Mouse (Mus musculus) forebrain, embryonic 10.5 days (tissue): ENCODE measurements around the gene Ptprcap. TPM values are rescaled to one million over a fixed set of nuclear protein-coding genes. Genes with fewer than 3 reads are reported as not detected.

ENCODE experiments used
- DNase-seq: peaks from one replicate; pipeline ENCODE4 v3.0.0-alpha.2; 2017; ENCODE audit warnings: low spot score; ENCODE audit errors: extremely low spot score
- H3K27ac ChIP-seq: fragments of 300-500 bp; sonication (generic); 2 replicates; pipeline ENCODE4 v1.5.1; 2016; ENCODE audit warnings: mild to moderate bottlenecking
- H3K27me3 ChIP-seq: fragments of 300-500 bp; sonication (generic); 2 replicates; pipeline ENCODE4 v1.6.1; 2016; ENCODE audit warnings: mild to moderate bottlenecking; ENCODE audit not compliant: poor library complexity, severe bottlenecking
- H3K36me3 ChIP-seq: fragments of 300-500 bp; sonication (generic); replicated peaks from 2 replicates; pipeline ENCODE4 v1.6.1; 2016; ENCODE audit warnings: mild to moderate bottlenecking, moderate library complexity
- H3K4me1 ChIP-seq: fragments of 300-500 bp; sonication (generic); 2 replicates; pipeline ENCODE4 v1.6.1; 2016
- H3K4me3 ChIP-seq: fragments of 300-500 bp; sonication (generic); 2 replicates; pipeline ENCODE4 v1.5.1; 2016; ENCODE audit warnings: mild to moderate bottlenecking, moderate library complexity
- H3K9me3 ChIP-seq: fragments of 300-500 bp; sonication (generic); 2 replicates; pipeline ENCODE4 v1.6.1; 2016; ENCODE audit warnings: mild to moderate bottlenecking, moderate library complexity
- WGBS: fragments of 180-500 bp; shearing (Covaris S2); methylation state at CpG from one replicate; pipeline ENCODE4 v1.1.7; 2016; 5-methylcytosine and 5-hydroxymethylcytosine counted together
- polyA plus RNA-seq: library from polyadenylated mRNA; unstranded; fragments of >200 nt; fragmentation: Nextera tagmentation; extraction: Ambion mirVana; gene quantifications from 2 replicates; pipeline ENCODE4 v1.2.1, GENCODE M21; 2016

The Ptprcap gene
- polyA plus RNA-seq, 1 experiment from 2014 or later: not detected

GRCm38 (mm10) chr19:4187303-4187702, 33.9 kb downstream of the Ptprcap start:
- H3K4me3 ChIP-seq: no peak overlapping the region
- H3K4me1 ChIP-seq: peaks cover 40% of the 10 kb centered on the region
- no peak for DNase-seq
- H3K36me3 ChIP-seq: no peaks in the 10 kb centered on the region
- 77% methylated on average over 3 of the region's 3 CpGs for WGBS
- no peak overlapping the region for H3K27ac ChIP-seq
- no peaks in the 10 kb centered on the region for H3K9me3 ChIP-seq
- H3K27me3 ChIP-seq: no peaks in the 10 kb centered on the region

- WGBS: 90% methylated on average over 12 of the region's 12 CpGs
- no peak overlapping the region for H3K27ac ChIP-seq
- H3K4me1 ChIP-seq: peaks cover 49% of the 10 kb centered on the region
- no peak overlapping the region for H3K4me3 ChIP-seq
- H3K36me3 ChIP-seq: peaks cover 14% of the 10 kb centered on the region
- no peaks in the 10 kb centered on the region for H3K27me3 ChIP-seq
- H3K9me3 ChIP-seq: no peaks in the 10 kb centered on the region
- no peak for DNase-seq
Measured at GRCm38 (mm10) chr19:4189051-4189620, 35.7 kb downstream of the Ptprcap start.

- Histone ChIP-seq H3K9me3 (no peaks in the 10 kb centered on the region), H3K27me3 (no peaks in the 10 kb centered on the region), H3K4me3 (peak within 1 kb of the TSS; percentile 96), H3K36me3 (peaks cover 31% of the 10 kb centered on the region), H3K27ac (peak within 1 kb of the TSS; percentile 98), H3K4me1 (peaks cover 42% of the 10 kb centered on the region)
- 69% methylated on average over 4 of the region's 4 CpGs for WGBS
- no peak for DNase-seq
Measured at GRCm38 (mm10) chr19:4190831-4191334, 37.5 kb downstream of the Ptprcap start, which contains the start of gene Tbc1d10c. TSS of gene Tbc1d10c (minus strand) at chr19:4191284.

GRCm38 (mm10) chr19:4191528-4192250, 38.3 kb downstream of the Ptprcap start, which contains the start of gene Ppp1ca:
TSS of gene Ppp1ca (plus strand) at chr19:4192065.
- Histone ChIP-seq H3K9me3 (no peaks in the 10 kb centered on the region), H3K27ac (peak within 1 kb of the TSS; percentile 98), H3K4me3 (peak within 1 kb of the TSS; percentile 96), H3K27me3 (no peaks in the 10 kb centered on the region), H3K4me1 (peaks cover 50% of the 10 kb centered on the region), H3K36me3 (peaks cover 39% of the 10 kb centered on the region)
- 6% methylated on average over 47 of the region's 47 CpGs for WGBS
- peak; percentile 97 for DNase-seq

- under 1% methylated on average over 50 of the region's 52 CpGs for WGBS
- Histone ChIP-seq H3K36me3 (peaks cover 47% of the 10 kb centered on the region), H3K4me1 (peaks cover 55% of the 10 kb centered on the region), H3K27ac (peak overlapping the region; percentile 98), H3K9me3 (no peaks in the 10 kb centered on the region), H3K4me3 (peak overlapping the region; percentile 96), H3K27me3 (no peaks in the 10 kb centered on the region)
- no peak for DNase-seq
Measured at GRCm38 (mm10) chr19:4192251-4192985, 39.0 kb downstream of the Ptprcap start.

- Histone ChIP-seq H3K36me3 (peaks cover 54% of the 10 kb centered on the region), H3K27ac (peak overlapping the region; percentile 98)
Measured at GRCm38 (mm10) chr19:4193129-4193528, 39.7 kb downstream of the Ptprcap start.

GRCm38 (mm10) chr19:4194021-4194724, 40.8 kb downstream of the Ptprcap start:
- no peak for DNase-seq
- H3K27me3 ChIP-seq: no peaks in the 10 kb centered on the region
- no peak overlapping the region for H3K27ac ChIP-seq
- peaks cover 57% of the 10 kb centered on the region for H3K4me1 ChIP-seq
- H3K36me3 ChIP-seq: peaks cover 64% of the 10 kb centered on the region
- peak overlapping the region; percentile 96; the same call in 1 of the 2 replicates for H3K4me3 ChIP-seq
- WGBS: 92% methylated on average over 8 of the region's 8 CpGs
- no peaks in the 10 kb centered on the region for H3K9me3 ChIP-seq

More at GRCm38 (mm10) chr19:4193129-4193528, 39.7 kb downstream of the Ptprcap start:
- peak overlapping the region; percentile 96 for H3K4me3 ChIP-seq
- no peak for DNase-seq
- peaks cover 55% of the 10 kb centered on the region for H3K4me1 ChIP-seq
- H3K27me3 ChIP-seq: no peaks in the 10 kb centered on the region
- WGBS: 75% methylated on average over 6 of the region's 6 CpGs
- H3K9me3 ChIP-seq: no peaks in the 10 kb centered on the region

- Histone ChIP-seq H3K27me3 (no peaks in the 10 kb centered on the region), H3K36me3 (peaks cover 73% of the 10 kb centered on the region), H3K27ac (no peak overlapping the region), H3K4me3 (peak overlapping the region; percentile 96; the same call in 1 of the 2 replicates), H3K4me1 (peaks cover 65% of the 10 kb centered on the region), H3K9me3 (no peaks in the 10 kb centered on the region)
- WGBS: 86% methylated on average over 12 of the region's 12 CpGs
- no peak for DNase-seq
Measured at GRCm38 (mm10) chr19:4194776-4195650, 41.6 kb downstream of the Ptprcap start.

- H3K36me3 ChIP-seq: peaks cover 78% of the 10 kb centered on the region
- H3K27ac ChIP-seq: no peak overlapping the region
- no peak for DNase-seq
- 84% methylated on average over 2 of the region's 2 CpGs for WGBS
- peaks cover 69% of the 10 kb centered on the region for H3K4me1 ChIP-seq
- no peak overlapping the region for H3K4me3 ChIP-seq
- no peaks in the 10 kb centered on the region for H3K9me3 ChIP-seq
- no peaks in the 10 kb centered on the region for H3K27me3 ChIP-seq
Measured at GRCm38 (mm10) chr19:4196048-4196447, 42.6 kb downstream of the Ptprcap start.

- 71% methylated on average over 5 of the region's 5 CpGs for WGBS
- no peak for DNase-seq
- Histone ChIP-seq H3K9me3 (no peaks in the 10 kb centered on the region), H3K4me3 (0 out of 2 replicates have a peak overlapping the region, but pooled peaks have one; percentile 11), H3K27me3 (no peaks in the 10 kb centered on the region), H3K4me1 (peaks cover 65% of the 10 kb centered on the region), H3K36me3 (peaks cover 78% of the 10 kb centered on the region), H3K27ac (no peak overlapping the region)
Measured at GRCm38 (mm10) chr19:4196548-4196947, 43.1 kb downstream of the Ptprcap start.

- no peaks in the 10 kb centered on the region for H3K9me3 ChIP-seq
- no peak overlapping the region for H3K4me3 ChIP-seq
- peaks cover 66% of the 10 kb centered on the region for H3K4me1 ChIP-seq
- H3K27ac ChIP-seq: no peak overlapping the region
- DNase-seq: no peak
- H3K27me3 ChIP-seq: 0 out of 2 replicates have a peak, but pooled peaks cover under 1% of the 10 kb centered on the region
- 83% methylated on average over 3 of the region's 3 CpGs for WGBS
- peaks cover 78% of the 10 kb centered on the region for H3K36me3 ChIP-seq
Measured at GRCm38 (mm10) chr19:4197180-4197579, 43.8 kb downstream of the Ptprcap start.
